Mouse (Mus musculus): ENCODE measurements around the gene 1700025G04Rik.
A peak's percentile ranks its signal among the peaks of the same experiment; 100 is the strongest.
"Not testable (repeated sequence)": the region's sequence is repeated elsewhere in the genome, so short reads cannot be mapped to it uniquely, and the experiment has no call there.

Gene 1700025G04Rik

GRCm38 (mm10) chr1:151802795-151803194, 287.1 kb downstream of the 1700025G04Rik start:
- DNase-seq (ENCODE audit: low read depth, low spot score) = peak; percentile 8
- not testable (repeated sequence) for H3K36me3 ChIP-seq (ENCODE audit: control insufficient read depth, insufficient read depth, low read length, poor library complexity, severe bottlenecking); H3K27me3 ChIP-seq (ENCODE audit: control insufficient read depth, insufficient read depth, low read length, poor library complexity, severe bottlenecking)

All from splenic B cell, adult 2 months (primary cell).